23 mouse cellular contexts compared by ENCODE assay signal in genomic region chr1:152234716-152235115, GRCm38 (mm10).
"Had no signal": no experiment of that assay in that cellular context is flagged by ENCODE, and none has a peak within 500 bp of the region (broad histone marks: within the 10 kb centered on the region; RNA-seq: fewer than 3 reads in every experiment).

No protein-coding gene starts in this region.

- H3K27me3 ChIP-seq: intestine, embryonic 15.5 days; limb, embryonic 12.5 days; liver, embryonic 13.5 days had no signal

- H3K36me3 ChIP-seq: intestine, embryonic 15.5 days; limb, embryonic 10.5 days; limb, embryonic 12.5 days; liver, embryonic 13.5 days had no signal

- H3K4me2 ChIP-seq: heart, embryonic 11.5 days; hindbrain, embryonic 14.5 days; intestine, embryonic 15.5 days; limb, embryonic 12.5 days; liver, embryonic 11.5 days; liver, embryonic 13.5 days had no signal

- H3K4me3 ChIP-seq: gastrocnemius, adult 2 months; heart, adult 2 months; intestine, embryonic 15.5 days; layer of hippocampus, adult 2 months; left cerebral cortex, adult 2 months; limb, embryonic 10.5 days; limb, embryonic 12.5 days; liver, embryonic 13.5 days had no signal

- H3K4me1 ChIP-seq: intestine, embryonic 15.5 days; limb, embryonic 10.5 days; liver, embryonic 13.5 days had no signal

- DNase-seq: gastrocnemius, adult 2 months; gastrocnemius, postnatal 10 days; gastrocnemius, postnatal 25 days; heart, adult 2 months; heart, postnatal 10 days; heart, postnatal 4 days; kidney, adult 18-20 months; kidney, adult 8-10 months; kidney, postnatal 10 days; kidney, postnatal 25 days; kidney, postnatal 4 days; liver; liver, embryonic 13.5 days had no signal

- H3K9me3 ChIP-seq: intestine, embryonic 15.5 days; limb, embryonic 10.5 days; limb, embryonic 12.5 days; liver, embryonic 13.5 days had no signal

- H3K9ac ChIP-seq: hindbrain, embryonic 14.5 days; intestine, embryonic 15.5 days; limb, embryonic 12.5 days; liver, embryonic 13.5 days had no signal

- H3K27ac ChIP-seq: gastrocnemius, adult 2 months; heart, adult 2 months; intestine, embryonic 15.5 days; layer of hippocampus, adult 2 months; left cerebral cortex, adult 2 months; limb, embryonic 10.5 days; limb, embryonic 12.5 days; liver, embryonic 13.5 days had no signal

- ATAC-seq: inflammation-experienced regulatory T-cells, adult 6 months; intestine, embryonic 15.5 days; intestine, postnatal 0 days had no signal
